Mouse (Mus musculus) small intestine, adult 2 months (tissue): ENCODE data around the gene Chl1. TPM values are rescaled to one million over a fixed set of nuclear protein-coding genes. Genes with fewer than 3 reads are reported as not detected.

ENCODE experiments used
- H3K27ac ChIP-seq: fragments of 200-500 bp; 2 replicates; pipeline ENCODE4 v1.5.1; 2012; ENCODE audit warnings: low read depth, low read length, control low read depth, inconsistent platforms; ENCODE audit not compliant: insufficient read depth
- H3K27me3 ChIP-seq: fragments of 200-500 bp; 2 replicates; pipeline ENCODE4 v1.6.1; 2012; ENCODE audit warnings: mild to moderate bottlenecking, moderate library complexity, low read length, inconsistent platforms; ENCODE audit not compliant: control insufficient read depth, insufficient read depth
- H3K36me3 ChIP-seq: fragments of 200-500 bp; 2 replicates; pipeline ENCODE4 v1.6.1; 2012; ENCODE audit warnings: mild to moderate bottlenecking, low read length, control low read depth, inconsistent platforms; ENCODE audit not compliant: control insufficient read depth, insufficient read depth
- H3K4me1 ChIP-seq: fragments of 200-500 bp; 2 replicates; pipeline ENCODE4 v1.6.1; 2012; ENCODE audit warnings: low read length, inconsistent platforms, mixed read lengths; ENCODE audit not compliant: control insufficient read depth, insufficient read depth, insufficient read length
- H3K4me3 ChIP-seq: fragments of 200-500 bp; 2 replicates; pipeline ENCODE4 v1.5.1; 2012; ENCODE audit warnings: low read depth, mild to moderate bottlenecking, control low read depth, inconsistent platforms, low read length, moderate library complexity
- CTCF ChIP-seq: fragments of 200-500 bp; IDR thresholded peaks from 2 replicates; pipeline ENCODE4 v1.5.1; 2012; ENCODE audit warnings: low read depth, mild to moderate bottlenecking, control low read depth, inconsistent platforms, low read length, moderate library complexity, mixed read lengths; ENCODE audit not compliant: insufficient replicate concordance, insufficient read length; ENCODE audit errors: extremely low read depth
- POLR2A ChIP-seq: fragments of 200-500 bp; IDR thresholded peaks from 2 replicates; pipeline ENCODE4 v1.6.1; 2012; ENCODE audit warnings: low read depth, mild to moderate bottlenecking, control low read depth, inconsistent platforms, low read length, moderate library complexity
- WGBS: fragments of 180-500 bp; shearing (Covaris S2); methylation state at CpG from one replicate; pipeline ENCODE4 v1.1.7; 2018; 5-methylcytosine and 5-hydroxymethylcytosine counted together
- polyA plus RNA-seq: library from polyadenylated mRNA; depleted of rRNA; stranded (reverse); fragments of >200 nt; gene quantifications from 2 replicates; pipeline ENCODE4 v1.2.3, GENCODE M21; 2012; rRNA removed

Gene Chl1
- polyA plus RNA-seq, result 0.06 and 0.09 TPM in 2 replicates

- 0 out of 2 replicates have a peak within 1 kb of the TSS, but pooled peaks have one; percentile 13 for H3K4me3 ChIP-seq
- WGBS, result 7% methylated on average over 25 of the region's 25 CpGs
These were observed at the start of gene Chl1 for GRCm38 (mm10) chr6:103510392-103511289. Chl1 (plus strand) TSS chr6:103510586.

GRCm38 (mm10) chr6:103465479-103466080 lies 44.8 kb upstream of the Chl1 start:
- TF ChIP-seq POLR2A (no peak), CTCF (no peak)
- Histone ChIP-seq H3K36me3 (no peaks in the 10 kb centered on the region), H3K27me3 (no peaks in the 10 kb centered on the region), H3K4me3 (no peak overlapping the region), H3K4me1 (no peaks in the 10 kb centered on the region), H3K27ac (no peak overlapping the region)
- WGBS, result 55% methylated on average over 5 of the region's 5 CpGs

More at GRCm38 (mm10) chr6:103510392-103511289, at the start of gene Chl1:
- H3K4me1 ChIP-seq, result no peaks in the 10 kb centered on the region
- TF ChIP-seq CTCF, result no peak
- no peak for TF ChIP-seq POLR2A
- H3K27ac ChIP-seq, result no peak within 1 kb of the TSS
- H3K36me3 ChIP-seq, result no peaks in the 10 kb centered on the region
- H3K27me3 ChIP-seq, result no peaks in the 10 kb centered on the region; the same call in 1 of the 2 replicates

GRCm38 (mm10) chr6:103473316-103473715 lies 37.1 kb upstream of the Chl1 start:
- no peaks in the 10 kb centered on the region for H3K36me3 ChIP-seq
- no peak overlapping the region for H3K27ac ChIP-seq
- H3K4me3 ChIP-seq, result no peak overlapping the region
- no peak for TF ChIP-seq CTCF
- TF ChIP-seq POLR2A, result no peak
- 47% methylated on average over 5 of the region's 5 CpGs for WGBS
- no peaks in the 10 kb centered on the region for H3K27me3 ChIP-seq
- no peaks in the 10 kb centered on the region for H3K4me1 ChIP-seq

GRCm38 (mm10) chr6:103487199-103487598 lies 23.2 kb upstream of the Chl1 start:
- TF ChIP-seq POLR2A, result no peak
- no peak for TF ChIP-seq CTCF
- no peak overlapping the region for H3K4me3 ChIP-seq
- WGBS, result 78% methylated on average over 1 of the region's 1 CpGs
- no peak overlapping the region for H3K27ac ChIP-seq
- H3K4me1 ChIP-seq, result no peaks in the 10 kb centered on the region
- no peaks in the 10 kb centered on the region for H3K36me3 ChIP-seq
- H3K27me3 ChIP-seq, result no peaks in the 10 kb centered on the region

- no peaks in the 10 kb centered on the region for H3K4me1 ChIP-seq
- H3K4me3 ChIP-seq, result no peak overlapping the region
- H3K27ac ChIP-seq, result no peak overlapping the region
- no peak for TF ChIP-seq CTCF
- TF ChIP-seq POLR2A, result no peak
- H3K36me3 ChIP-seq, result no peaks in the 10 kb centered on the region
- no peaks in the 10 kb centered on the region for H3K27me3 ChIP-seq
- 74% methylated on average over 4 of the region's 4 CpGs for WGBS
These were observed 12.0 kb upstream of the Chl1 start for GRCm38 (mm10) chr6:103498404-103498803.

GRCm38 (mm10) chr6:103504065-103504464 lies 6.3 kb upstream of the Chl1 start:
- Histone ChIP-seq H3K4me1 (no peaks in the 10 kb centered on the region), H3K36me3 (no peaks in the 10 kb centered on the region), H3K27ac (no peak overlapping the region), H3K27me3 (no peaks in the 10 kb centered on the region), H3K4me3 (no peak overlapping the region)
- TF ChIP-seq POLR2A (no peak), CTCF (no peak)
- WGBS, result 41% methylated on average over 3 of the region's 3 CpGs
